Mouse (Mus musculus) heart, embryonic 13.5 days (tissue): ENCODE measurements around the gene Olfr453. TPM values are rescaled to one million over a fixed set of nuclear protein-coding genes. Genes with fewer than 3 reads are reported as not detected.

ENCODE experiments used
- ATAC-seq: fragments of 200-750 bp; cut with Nextera tagmentation; 2 replicates; pipeline ENCODE4 v1.8.0; 2017; ENCODE audit warnings: moderate TSS enrichment; ENCODE audit not compliant: insufficient number of reproducible peaks, low FRiP score, low TSS enrichment; ENCODE audit errors: extremely low read depth
- H3K27ac ChIP-seq: fragments of 300-500 bp; sonication (generic); replicated peaks from 2 replicates; pipeline ENCODE4 v1.5.1; 2015; ENCODE audit warnings: moderate library complexity, mild to moderate bottlenecking, inconsistent platforms
- H3K27me3 ChIP-seq: fragments of 300-500 bp; sonication (generic); replicated peaks from 2 replicates; pipeline ENCODE4 v1.6.1; 2015; ENCODE audit warnings: mild to moderate bottlenecking, inconsistent platforms
- H3K36me3 ChIP-seq: fragments of 300-500 bp; sonication (generic); 2 replicates; pipeline ENCODE4 v1.6.1; 2015; ENCODE audit warnings: mild to moderate bottlenecking, inconsistent platforms
- H3K4me1 ChIP-seq: fragments of 300-500 bp; sonication (generic); 2 replicates; pipeline ENCODE4 v1.6.1; 2015; ENCODE audit warnings: inconsistent platforms
- H3K4me2 ChIP-seq: fragments of 300-500 bp; sonication (generic); 2 replicates; pipeline ENCODE4 v1.6.1; 2015; ENCODE audit warnings: inconsistent platforms, mild to moderate bottlenecking, moderate library complexity
- H3K4me3 ChIP-seq: fragments of 300-500 bp; sonication (generic); 2 replicates; pipeline ENCODE4 v1.5.1; 2015; ENCODE audit warnings: moderate library complexity, mild to moderate bottlenecking, inconsistent platforms
- H3K9ac ChIP-seq: fragments of 300-500 bp; sonication (generic); 2 replicates; pipeline ENCODE4 v1.6.1; 2015; ENCODE audit warnings: inconsistent platforms, mild to moderate bottlenecking, moderate library complexity
- H3K9me3 ChIP-seq: fragments of 300-500 bp; sonication (generic); 2 replicates; pipeline ENCODE4 v1.6.1; 2016; ENCODE audit warnings: inconsistent platforms
- WGBS: fragments of 180-500 bp; shearing (Covaris S2); methylation state at CpG from one replicate; pipeline ENCODE4 v1.1.7; 2015; ENCODE audit warnings: mixed read lengths; 5-methylcytosine and 5-hydroxymethylcytosine counted together
- polyA plus RNA-seq: library from polyadenylated mRNA; unstranded; fragments of >200 nt; fragmentation: Nextera tagmentation; extraction: Ambion mirVana; gene quantifications from 2 replicates; pipeline ENCODE4 v1.2.1, GENCODE M21; 2015

Olfr453 gene
- polyA plus RNA-seq: not detected in 2 replicates

GRCm38 (mm10) chr6:42739071-42739470 lies at the start of gene Olfr453:
Olfr453 (plus strand) TSS chr6:42739371.
- Histone ChIP-seq H3K4me3 (no peak within 1 kb of the TSS), H3K27ac (no peak within 1 kb of the TSS), H3K4me1 (no peaks in the 10 kb centered on the region), H3K9me3 (no peaks in the 10 kb centered on the region), H3K9ac (no peak within 1 kb of the TSS), H3K4me2 (no peak within 1 kb of the TSS), H3K27me3 (no peaks in the 10 kb centered on the region), H3K36me3 (no peaks in the 10 kb centered on the region)
- no peak for ATAC-seq
- WGBS: 90% methylated on average over 1 of the region's 1 CpGs

- no peak overlapping the region for H3K4me2 ChIP-seq
- H3K4me3 ChIP-seq: no peak overlapping the region
- ATAC-seq: no peak
- peaks cover 14% of the 10 kb centered on the region for H3K4me1 ChIP-seq
- no peak overlapping the region for H3K27ac ChIP-seq
- peaks cover 36% of the 10 kb centered on the region for H3K36me3 ChIP-seq
- H3K27me3 ChIP-seq: no peaks in the 10 kb centered on the region
- no peak overlapping the region for H3K9ac ChIP-seq
- H3K9me3 ChIP-seq: no peaks in the 10 kb centered on the region
Observed at GRCm38 (mm10) chr6:42689761-42690160, 49.4 kb upstream of the Olfr453 start.

GRCm38 (mm10) chr6:42692154-42692516 lies 47.0 kb upstream of the Olfr453 start:
- peak overlapping the region; percentile 78 for H3K4me3 ChIP-seq
- H3K4me1 ChIP-seq: peaks cover 14% of the 10 kb centered on the region
- peak overlapping the region; percentile 96 for H3K27ac ChIP-seq
- no peaks in the 10 kb centered on the region for H3K9me3 ChIP-seq
- peak; percentile 66; the same call in 1 of the 2 replicates for ATAC-seq
- no peaks in the 10 kb centered on the region for H3K27me3 ChIP-seq
- peaks cover 27% of the 10 kb centered on the region for H3K36me3 ChIP-seq
- H3K4me2 ChIP-seq: peak overlapping the region; percentile 89
- WGBS: 1% methylated on average over 10 of the region's 10 CpGs
- H3K9ac ChIP-seq: peak overlapping the region; percentile 90

- Histone ChIP-seq H3K27me3 (no peaks in the 10 kb centered on the region), H3K4me1 (peaks cover 14% of the 10 kb centered on the region), H3K9ac (peak overlapping the region; percentile 90), H3K36me3 (peaks cover 27% of the 10 kb centered on the region), H3K9me3 (no peaks in the 10 kb centered on the region), H3K27ac (peak overlapping the region; percentile 96), H3K4me3 (peak overlapping the region; percentile 78), H3K4me2 (peak overlapping the region; percentile 89)
- under 1% methylated on average over 32 of the region's 32 CpGs for WGBS
- ATAC-seq: peak; percentile 81; the same call in 1 of the 2 replicates
Observed at GRCm38 (mm10) chr6:42692517-42693190, 46.5 kb upstream of the Olfr453 start.

- under 1% methylated on average over 28 of the region's 28 CpGs for WGBS
- Histone ChIP-seq H3K9me3 (no peaks in the 10 kb centered on the region), H3K27ac (peak within 1 kb of the TSS; percentile 92), H3K4me2 (peak within 1 kb of the TSS; percentile 84), H3K36me3 (no peaks in the 10 kb centered on the region), H3K4me1 (peaks cover 16% of the 10 kb centered on the region), H3K9ac (peak within 1 kb of the TSS; percentile 92), H3K27me3 (no peaks in the 10 kb centered on the region), H3K4me3 (peak within 1 kb of the TSS; percentile 87)
- peak; percentile 95 for ATAC-seq
Observed at GRCm38 (mm10) chr6:42709291-42710211, 29.6 kb upstream of the Olfr453 start, which contains the start of gene Tcaf1. Tcaf1 (minus strand) TSS chr6:42710088.

- Histone ChIP-seq H3K36me3 (no peaks in the 10 kb centered on the region), H3K9me3 (no peaks in the 10 kb centered on the region), H3K4me1 (no peaks in the 10 kb centered on the region; the same call in 1 of the 2 replicates), H3K4me3 (no peak overlapping the region), H3K9ac (no peak overlapping the region), H3K27me3 (no peaks in the 10 kb centered on the region), H3K4me2 (no peak overlapping the region), H3K27ac (no peak overlapping the region)
- no peak for ATAC-seq
- WGBS: 26% methylated on average over 8 of the region's 8 CpGs
Observed at GRCm38 (mm10) chr6:42714668-42715067, 24.5 kb upstream of the Olfr453 start.

GRCm38 (mm10) chr6:42717973-42718372 lies 21.2 kb upstream of the Olfr453 start:
- Histone ChIP-seq H3K9ac (no peak overlapping the region), H3K9me3 (no peaks in the 10 kb centered on the region), H3K4me2 (no peak overlapping the region), H3K4me3 (no peak overlapping the region), H3K27ac (no peak overlapping the region), H3K27me3 (no peaks in the 10 kb centered on the region), H3K36me3 (no peaks in the 10 kb centered on the region), H3K4me1 (no peaks in the 10 kb centered on the region; the same call in 1 of the 2 replicates)
- ATAC-seq: no peak

GRCm38 (mm10) chr6:42742303-42742702 lies 3.1 kb downstream of the Olfr453 start:
- H3K27ac ChIP-seq: no peak overlapping the region
- no peaks in the 10 kb centered on the region for H3K9me3 ChIP-seq
- no peak for ATAC-seq
- H3K9ac ChIP-seq: no peak overlapping the region
- H3K36me3 ChIP-seq: no peaks in the 10 kb centered on the region
- WGBS: 61% methylated on average over 5 of the region's 5 CpGs
- H3K4me1 ChIP-seq: no peaks in the 10 kb centered on the region
- no peak overlapping the region for H3K4me2 ChIP-seq
- H3K4me3 ChIP-seq: no peak overlapping the region
- no peaks in the 10 kb centered on the region for H3K27me3 ChIP-seq

- H3K36me3 ChIP-seq: no peaks in the 10 kb centered on the region
- H3K4me3 ChIP-seq: no peak overlapping the region
- ATAC-seq: no peak
- no peak overlapping the region for H3K4me2 ChIP-seq
- no peaks in the 10 kb centered on the region for H3K4me1 ChIP-seq
- no peaks in the 10 kb centered on the region for H3K9me3 ChIP-seq
- no peak overlapping the region for H3K9ac ChIP-seq
- no peak overlapping the region for H3K27ac ChIP-seq
- no peaks in the 10 kb centered on the region for H3K27me3 ChIP-seq
Observed at GRCm38 (mm10) chr6:42747846-42748245, 8.7 kb downstream of the Olfr453 start.

GRCm38 (mm10) chr6:42756104-42756503 lies 16.9 kb downstream of the Olfr453 start, which contains the start of gene Olfr38:
Olfr38 (plus strand) TSS chr6:42756404.
- Histone ChIP-seq H3K9ac (no peak within 1 kb of the TSS), H3K4me2 (no peak within 1 kb of the TSS), H3K27ac (no peak within 1 kb of the TSS), H3K4me3 (no peak within 1 kb of the TSS), H3K36me3 (no peaks in the 10 kb centered on the region), H3K4me1 (no peaks in the 10 kb centered on the region), H3K9me3 (no peaks in the 10 kb centered on the region), H3K27me3 (no peaks in the 10 kb centered on the region)
- ATAC-seq: no peak
- WGBS: 64% methylated on average over 1 of the region's 1 CpGs

- no peak for ATAC-seq
- H3K36me3 ChIP-seq: no peaks in the 10 kb centered on the region
- no peak overlapping the region for H3K9ac ChIP-seq
- no peaks in the 10 kb centered on the region for H3K9me3 ChIP-seq
- H3K4me3 ChIP-seq: no peak overlapping the region
- no peak overlapping the region for H3K27ac ChIP-seq
- WGBS: 80% methylated on average over 1 of the region's 1 CpGs
- H3K4me1 ChIP-seq: no peaks in the 10 kb centered on the region
- H3K27me3 ChIP-seq: no peaks in the 10 kb centered on the region
- H3K4me2 ChIP-seq: no peak overlapping the region
Observed at GRCm38 (mm10) chr6:42777066-42777465, 37.9 kb downstream of the Olfr453 start.
